Mouse (Mus musculus): Measurements from ENCODE around the gene Bdkrb1. TPM values are rescaled to one million over a fixed set of nuclear protein-coding genes. Genes with fewer than 3 reads are reported as not detected.

The Bdkrb1 gene
- polyA plus RNA-seq (2014; fragmentation: Illumina TruSeq; extraction: RNeasy Lipid Tissue Mini Kit (QIAGEN cat#74804); ENCODE audit: insufficient read depth, low read depth, low replicate concordance): 2.4 TPM

DNA sequence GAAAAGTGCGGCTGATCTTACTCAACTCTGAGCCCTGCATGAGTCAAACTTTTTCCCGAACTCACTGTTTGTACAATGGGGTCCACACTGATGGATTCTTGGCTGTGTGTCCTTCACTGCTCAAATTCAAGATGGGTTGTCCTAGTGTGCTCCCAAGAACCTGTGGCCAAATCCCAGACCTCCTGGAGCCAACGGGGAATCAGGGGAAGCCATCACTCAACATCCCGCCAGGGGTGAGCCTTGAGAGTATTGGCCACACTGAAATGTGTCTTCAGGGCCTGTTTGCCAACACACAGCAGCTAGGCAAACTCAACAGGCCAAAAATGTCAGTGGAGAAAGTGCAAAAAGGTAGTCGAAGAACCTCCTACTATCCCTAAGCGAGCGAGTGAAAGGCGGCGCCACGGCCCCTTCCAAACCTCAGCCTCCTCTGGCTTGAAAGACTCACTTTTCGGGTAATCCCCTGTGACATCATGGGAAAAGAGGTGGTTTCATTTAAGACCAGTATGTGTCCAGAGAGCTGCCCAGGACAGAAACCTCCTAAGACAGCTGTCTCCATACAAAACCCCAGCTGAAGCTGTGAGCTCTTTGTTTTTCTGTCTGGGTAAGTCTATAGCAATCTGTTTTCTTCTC is at the start of gene Bdkrb1:
Bdkrb1 (plus strand) TSS at position 505 of the 630 bp plus-strand sequence.

DNA sequence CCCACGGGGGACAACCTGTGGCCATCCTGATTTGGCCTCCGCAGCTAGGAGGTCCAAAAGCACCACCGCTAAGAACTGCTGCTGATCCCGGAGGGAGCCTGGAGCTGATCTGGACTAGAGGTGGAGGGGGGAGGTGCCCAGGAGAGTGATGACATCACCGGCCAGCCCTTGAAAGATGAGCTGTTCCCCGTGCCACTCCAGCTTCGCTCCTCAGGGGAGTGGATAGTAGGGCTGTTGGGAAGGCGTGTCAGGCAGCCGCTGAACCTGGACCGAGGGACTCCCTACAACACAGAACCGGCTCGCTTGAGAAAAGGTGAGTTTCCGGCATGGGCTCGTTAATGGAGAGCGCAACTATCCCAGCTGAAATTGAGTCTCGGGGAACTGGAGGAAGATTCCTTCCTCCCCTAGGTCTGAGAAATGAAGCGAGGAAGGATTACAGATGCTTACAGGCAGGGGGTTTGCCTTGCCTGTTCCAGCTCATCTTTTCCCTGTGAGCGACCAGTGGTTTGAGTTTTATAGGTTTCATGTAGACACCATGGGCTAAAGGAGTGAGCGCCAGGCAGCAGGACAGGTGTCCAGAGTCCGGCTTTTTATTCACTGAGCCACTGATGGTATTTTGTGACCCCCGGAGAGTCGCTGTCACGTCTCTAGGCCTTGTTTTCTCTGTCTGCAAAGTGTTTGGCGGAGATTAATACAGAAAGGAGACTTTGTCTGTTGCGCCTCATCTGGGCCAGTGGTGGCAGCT is 39.8 kb upstream of the Bdkrb1 start, which contains the start of gene Bdkrb2:
Bdkrb2 (plus strand) TSS at position 291 of the 745 bp plus-strand sequence.

Other genes starting within 250 kb of the Bdkrb1 start
- gene D430019H16Rik, start 149.2 kb upstream of the Bdkrb1 start, polyA plus RNA-seq (2014; fragmentation: Illumina TruSeq; extraction: RNeasy Lipid Tissue Mini Kit (QIAGEN cat#74804); ENCODE audit: insufficient read depth, low read depth, low replicate concordance): 2.5 TPM
- 2.7 TPM for gene Bdkrb2, start 39.9 kb upstream of the Bdkrb1 start, polyA plus RNA-seq (2014; fragmentation: Illumina TruSeq; extraction: RNeasy Lipid Tissue Mini Kit (QIAGEN cat#74804); ENCODE audit: insufficient read depth, low read depth, low replicate concordance)
- gene Gskip, start 81.7 kb downstream of the Bdkrb1 start, polyA plus RNA-seq (2014; fragmentation: Illumina TruSeq; extraction: RNeasy Lipid Tissue Mini Kit (QIAGEN cat#74804); ENCODE audit: insufficient read depth, low read depth, low replicate concordance): 14.2 TPM
- 11.1 TPM for gene Atg2b, start 82.1 kb downstream of the Bdkrb1 start, polyA plus RNA-seq (2014; fragmentation: Illumina TruSeq; extraction: RNeasy Lipid Tissue Mini Kit (QIAGEN cat#74804); ENCODE audit: insufficient read depth, low read depth, low replicate concordance)
- gene Ak7, start 102.9 kb downstream of the Bdkrb1 start, polyA plus RNA-seq (2014; fragmentation: Illumina TruSeq; extraction: RNeasy Lipid Tissue Mini Kit (QIAGEN cat#74804); ENCODE audit: insufficient read depth, low read depth, low replicate concordance): 10.3 TPM
- gene Papola, start 181.6 kb downstream of the Bdkrb1 start, polyA plus RNA-seq (2014; fragmentation: Illumina TruSeq; extraction: RNeasy Lipid Tissue Mini Kit (QIAGEN cat#74804); ENCODE audit: insufficient read depth, low read depth, low replicate concordance): 56.7 TPM

All from lung, adult 10 weeks (tissue).